Mouse (Mus musculus): Measurements from ENCODE around the gene Fam166b.

GRCm38 (mm10) chr4:43395836-43396235 lies 33.1 kb downstream of the Fam166b start:
- no peak for TF ChIP-seq CTCF (IDR thresholded peaks at IDR 0.05; ENCODE audit: low read depth)
- TF ChIP-seq EP300 (optimal IDR thresholded peaks at IDR 0.05) = no peak

Data from stomach, postnatal 0 days (tissue).